Mouse (Mus musculus): ENCODE measurements around the gene BC034090. TPM values are rescaled to one million over a fixed set of nuclear protein-coding genes. Genes with fewer than 3 reads are reported as not detected.
A peak's percentile ranks its signal among the peaks of the same experiment; 100 is the strongest.

BC034090 gene
- polyA plus RNA-seq, 1 experiment from 2014 or later: 2.8 TPM

GRCm38 (mm10) chr1:155244771-155245211, 547 bp upstream of the BC034090 start:
- no peak for DNase-seq (ENCODE audit: low spot score)

- DNase-seq (ENCODE audit: low spot score): no peak
These were observed 1.8 kb downstream of the BC034090 start for GRCm38 (mm10) chr1:155242488-155242745.

- no peak for DNase-seq (ENCODE audit: low spot score)
These were observed 2.4 kb downstream of the BC034090 start for GRCm38 (mm10) chr1:155241701-155242487.

GRCm38 (mm10) chr1:155239962-155240717, 4.1 kb downstream of the BC034090 start:
- no peak for DNase-seq (ENCODE audit: low spot score)

GRCm38 (mm10) chr1:155239169-155239568, 5.1 kb downstream of the BC034090 start:
- no peak for DNase-seq (ENCODE audit: low spot score)

GRCm38 (mm10) chr1:155238126-155238525, 6.1 kb downstream of the BC034090 start:
- DNase-seq (ENCODE audit: low spot score): no peak

GRCm38 (mm10) chr1:155237390-155237789, 6.9 kb downstream of the BC034090 start:
- DNase-seq (ENCODE audit: low spot score): no peak

- DNase-seq (ENCODE audit: low spot score): no peak
These were observed 7.8 kb downstream of the BC034090 start for GRCm38 (mm10) chr1:155236306-155237024.

GRCm38 (mm10) chr1:155235641-155236040, 8.6 kb downstream of the BC034090 start:
- no peak for DNase-seq (ENCODE audit: low spot score)

GRCm38 (mm10) chr1:155233931-155234607, 10.2 kb downstream of the BC034090 start:
- DNase-seq (ENCODE audit: low spot score): peak; percentile 77

GRCm38 (mm10) chr1:155233378-155233777, 10.9 kb downstream of the BC034090 start:
- peak; percentile 47 for DNase-seq (ENCODE audit: low spot score)

GRCm38 (mm10) chr1:155232786-155233185, 11.5 kb downstream of the BC034090 start:
- DNase-seq (ENCODE audit: low spot score): no peak

GRCm38 (mm10) chr1:155232385-155232784, 11.9 kb downstream of the BC034090 start:
- no peak for DNase-seq (ENCODE audit: low spot score)

- no peak for DNase-seq (ENCODE audit: low spot score)
These were observed 14.5 kb downstream of the BC034090 start for GRCm38 (mm10) chr1:155229464-155230411.

GRCm38 (mm10) chr1:155223849-155224554, 20.2 kb downstream of the BC034090 start:
- DNase-seq (ENCODE audit: low spot score): peak; percentile 85

- DNase-seq (ENCODE audit: low spot score): peak; percentile 89
These were observed 21.2 kb downstream of the BC034090 start for GRCm38 (mm10) chr1:155223036-155223435.

GRCm38 (mm10) chr1:155222101-155222669, 22.1 kb downstream of the BC034090 start:
- no peak for DNase-seq (ENCODE audit: low spot score)

- no peak for DNase-seq (ENCODE audit: low spot score)
These were observed 25.3 kb downstream of the BC034090 start for GRCm38 (mm10) chr1:155218924-155219323.

- peak; percentile 73 for DNase-seq (ENCODE audit: low spot score)
These were observed 26.2 kb downstream of the BC034090 start for GRCm38 (mm10) chr1:155217865-155218541.

All from thymus, postnatal 0 days (tissue).